Mouse (Mus musculus) liver, embryonic 11.5 days (tissue): Measurements from ENCODE around the gene Efl1. TPM values are rescaled to one million over a fixed set of nuclear protein-coding genes. Genes with fewer than 3 reads are reported as not detected.

Experiments used
- ATAC-seq: fragments of 200-750 bp; cut with Nextera tagmentation; replicated peaks from 2 replicates; pipeline ENCODE4 v1.8.0; 2017; ENCODE audit warnings: moderate number of reproducible peaks, mild to moderate bottlenecking, moderate TSS enrichment, moderate library complexity; ENCODE audit not compliant: low FRiP score
- DNase-seq: peaks from one replicate; pipeline ENCODE4 v3.0.0-alpha.2; 2017; ENCODE audit warnings: low spot score
- H3K27ac ChIP-seq: fragments of 300-500 bp; sonication (generic); 2 replicates; pipeline ENCODE4 v1.5.1; 2014; ENCODE audit warnings: mild to moderate bottlenecking, low read depth, low read length, control low read depth
- H3K27me3 ChIP-seq: fragments of 300-500 bp; sonication (generic); replicated peaks from 2 replicates; pipeline ENCODE4 v1.6.1; 2014; ENCODE audit warnings: low read length, mixed read lengths; ENCODE audit not compliant: control insufficient read depth, insufficient read depth
- H3K36me3 ChIP-seq: fragments of 300-500 bp; sonication (generic); 2 replicates; pipeline ENCODE4 v1.6.1; 2014; ENCODE audit warnings: mild to moderate bottlenecking, low read length, moderate library complexity, mixed read lengths; ENCODE audit not compliant: control insufficient read depth, insufficient read depth
- H3K4me1 ChIP-seq: fragments of 300-500 bp; sonication (generic); replicated peaks from 2 replicates; pipeline ENCODE4 v1.6.1; 2014; ENCODE audit warnings: low read length, mixed read lengths; ENCODE audit not compliant: control insufficient read depth, insufficient read depth
- H3K4me2 ChIP-seq: fragments of 300-500 bp; sonication (generic); 2 replicates; pipeline ENCODE4 v1.6.1; 2014; ENCODE audit warnings: mild to moderate bottlenecking, control low read depth, moderate library complexity
- H3K4me3 ChIP-seq: fragments of 300-500 bp; sonication (generic); 2 replicates; pipeline ENCODE4 v1.5.1; 2014; ENCODE audit warnings: low read depth, low read length, control low read depth
- H3K9ac ChIP-seq: fragments of 300-500 bp; sonication (generic); 2 replicates; pipeline ENCODE4 v1.6.1; 2014; ENCODE audit warnings: low read depth, low read length, control low read depth
- H3K9me3 ChIP-seq: fragments of 300-500 bp; sonication (generic); 2 replicates; pipeline ENCODE4 v1.6.1; 2016; ENCODE audit warnings: low read length, inconsistent platforms, mixed read lengths; ENCODE audit not compliant: control insufficient read depth
- WGBS: fragments of 180-500 bp; shearing (Covaris S2); extraction: QIAGEN DNeasy Blood & Tissue Kit; methylation state at CpG from one replicate; pipeline ENCODE4 v1.1.7; 2014; 5-methylcytosine and 5-hydroxymethylcytosine counted together
- polyA plus RNA-seq: library from polyadenylated mRNA; unstranded; fragments of >200 nt; fragmentation: Nextera tagmentation; extraction: Ambion mirVana; gene quantifications from 2 replicates; pipeline ENCODE4 v1.2.1, GENCODE M21; 2014

Gene Efl1
- polyA plus RNA-seq, 1 experiment from 2014 or later, result 20.9 TPM

DNA sequence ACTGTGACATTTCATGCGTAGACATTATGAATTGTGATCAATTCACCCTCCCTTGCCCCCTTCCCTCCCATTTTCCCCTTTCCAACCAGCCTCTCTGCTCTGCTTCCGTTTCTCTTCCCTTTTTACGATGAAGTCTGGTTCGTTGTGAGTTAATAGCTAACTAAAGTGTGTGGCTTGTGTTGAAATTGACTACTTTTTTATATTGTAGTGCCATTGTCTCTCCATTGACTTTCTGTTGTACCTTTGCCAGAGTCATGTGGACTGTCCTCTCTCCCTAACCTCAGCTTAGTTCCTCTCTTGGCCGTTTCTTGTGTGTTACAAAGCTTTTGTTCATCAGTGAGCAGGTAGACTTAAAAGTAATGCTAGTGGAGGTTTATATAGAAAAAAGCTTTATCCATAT, 27.6 kb downstream of the Efl1 start:
- no peak for ATAC-seq
- no peak for DNase-seq
- H3K27me3 ChIP-seq, result no peaks in the 10 kb centered on the region
- WGBS, result 85% methylated on average over 5 of the region's 5 CpGs
- H3K9me3 ChIP-seq, result no peaks in the 10 kb centered on the region
- H3K9ac ChIP-seq, result no peak overlapping the region
- H3K4me2 ChIP-seq, result no peak overlapping the region
- no peaks in the 10 kb centered on the region; the same call in 1 of the 2 replicates for H3K36me3 ChIP-seq
- H3K27ac ChIP-seq, result no peak overlapping the region
- no peak overlapping the region for H3K4me3 ChIP-seq
- H3K4me1 ChIP-seq, result no peaks in the 10 kb centered on the region

DNA sequence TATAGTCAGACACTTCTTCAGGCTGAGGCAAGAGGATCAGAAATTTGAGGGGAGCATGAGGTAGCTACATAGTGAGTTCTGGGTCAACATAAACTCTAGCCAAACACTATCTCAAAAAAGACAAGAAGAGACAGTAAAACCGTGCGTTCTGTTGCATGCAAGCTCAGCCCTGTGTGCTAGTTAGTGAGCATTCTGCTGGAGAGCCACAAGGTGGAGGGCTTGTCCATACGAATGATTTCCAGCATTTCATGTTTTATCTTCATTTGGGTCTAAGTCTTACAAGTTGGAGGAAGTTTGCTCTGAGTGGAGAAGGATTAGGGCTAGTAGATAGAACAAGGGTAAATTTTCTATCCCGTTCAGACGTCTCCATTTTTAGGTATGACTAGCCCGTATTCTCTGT, 28.4 kb downstream of the Efl1 start:
- Histone ChIP-seq H3K27me3 (no peaks in the 10 kb centered on the region), H3K4me2 (no peak overlapping the region), H3K9ac (no peak overlapping the region), H3K27ac (no peak overlapping the region), H3K9me3 (no peaks in the 10 kb centered on the region), H3K4me1 (no peaks in the 10 kb centered on the region), H3K4me3 (no peak overlapping the region), H3K36me3 (peaks cover 2% of the 10 kb centered on the region; the same call in 1 of the 2 replicates)
- no peak for ATAC-seq
- 83% methylated on average over 6 of the region's 6 CpGs for WGBS
- DNase-seq, result no peak

DNA sequence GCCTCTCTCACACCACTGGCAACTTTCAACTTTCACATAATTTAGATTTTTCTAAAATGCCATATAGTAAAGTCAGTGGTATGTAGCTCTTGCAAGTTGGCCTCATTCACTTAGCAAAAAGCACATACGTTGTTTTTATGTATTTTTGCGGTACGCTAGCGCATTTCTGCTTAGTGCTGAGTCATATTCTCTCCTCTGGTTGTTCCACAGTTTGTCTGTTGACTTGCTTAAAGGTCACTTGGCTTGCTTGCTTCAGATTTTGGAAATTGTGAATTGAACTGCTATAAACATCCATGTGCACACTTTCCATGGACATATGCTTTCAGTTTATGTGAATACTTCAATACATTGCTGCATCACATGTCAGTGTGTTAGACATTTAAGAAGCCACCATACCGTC, 31.5 kb downstream of the Efl1 start:
- Histone ChIP-seq H3K36me3 (peaks cover 8% of the 10 kb centered on the region; the same call in 1 of the 2 replicates), H3K9me3 (no peaks in the 10 kb centered on the region), H3K4me2 (no peak overlapping the region), H3K27ac (no peak overlapping the region), H3K4me3 (no peak overlapping the region), H3K9ac (no peak overlapping the region), H3K4me1 (no peaks in the 10 kb centered on the region), H3K27me3 (no peaks in the 10 kb centered on the region)
- 97% methylated on average over 5 of the region's 5 CpGs for WGBS
- DNase-seq, result no peak
- ATAC-seq, result no peak

GRCm38 (mm10) chr7:82688736-82689135, 40.3 kb downstream of the Efl1 start:
- H3K9me3 ChIP-seq, result no peaks in the 10 kb centered on the region

GRCm38 (mm10) chr7:82691021-82691738, 42.8 kb downstream of the Efl1 start:
- H3K4me2 ChIP-seq, result no peak overlapping the region
- H3K4me1 ChIP-seq, result 0 out of 2 replicates have a peak, but pooled peaks cover 3% of the 10 kb centered on the region
- DNase-seq (no peak), ATAC-seq (peak; percentile 70)
- peaks cover 18% of the 10 kb centered on the region for H3K36me3 ChIP-seq
- peak overlapping the region; percentile 25; the same call in 1 of the 2 replicates for H3K27ac ChIP-seq
- 48% methylated on average over 6 of the region's 6 CpGs for WGBS
- H3K9ac ChIP-seq, result no peak overlapping the region
- no peak overlapping the region for H3K4me3 ChIP-seq
- H3K27me3 ChIP-seq, result no peaks in the 10 kb centered on the region
- no peaks in the 10 kb centered on the region for H3K9me3 ChIP-seq

More at GRCm38 (mm10) chr7:82688736-82689135, 40.3 kb downstream of the Efl1 start:
- H3K27me3 ChIP-seq, result no peaks in the 10 kb centered on the region
- no peak overlapping the region for H3K4me3 ChIP-seq
- H3K27ac ChIP-seq, result no peak overlapping the region
- H3K4me1 ChIP-seq, result 0 out of 2 replicates have a peak, but pooled peaks cover 3% of the 10 kb centered on the region
- ATAC-seq (peak; percentile 43; the same call in 1 of the 2 replicates), DNase-seq (no peak)
- 44% methylated on average over 3 of the region's 3 CpGs for WGBS
- no peak overlapping the region for H3K9ac ChIP-seq
- H3K36me3 ChIP-seq, result peaks cover 20% of the 10 kb centered on the region
- H3K4me2 ChIP-seq, result no peak overlapping the region

DNA sequence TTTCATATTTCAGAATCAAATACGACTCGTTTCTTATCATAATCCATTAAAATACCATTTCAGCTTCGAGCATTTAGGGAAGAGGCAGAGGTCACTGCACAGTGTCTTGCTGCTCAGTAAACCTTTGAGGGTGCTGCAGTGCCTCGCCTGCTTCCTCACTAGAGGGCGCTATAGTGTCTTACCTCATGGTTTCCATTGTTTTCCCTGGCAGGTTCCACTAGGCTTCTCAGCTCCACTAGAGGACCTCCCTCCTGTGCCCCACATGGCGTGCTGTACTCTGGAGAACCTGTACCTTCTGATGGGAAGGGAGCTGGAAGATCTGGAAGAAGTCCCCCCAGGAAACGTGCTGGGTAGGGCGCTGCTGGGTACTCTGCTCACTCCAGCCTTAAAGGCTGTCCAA, 49.3 kb downstream of the Efl1 start:
- 66% methylated on average over 8 of the region's 8 CpGs for WGBS
- ATAC-seq (no peak), DNase-seq (no peak)
- Histone ChIP-seq H3K27ac (no peak overlapping the region), H3K4me3 (no peak overlapping the region), H3K4me1 (no peaks in the 10 kb centered on the region), H3K4me2 (no peak overlapping the region), H3K9ac (no peak overlapping the region), H3K36me3 (peaks cover 13% of the 10 kb centered on the region), H3K9me3 (no peaks in the 10 kb centered on the region), H3K27me3 (no peaks in the 10 kb centered on the region)

- Histone ChIP-seq H3K4me1 (no peaks in the 10 kb centered on the region), H3K27me3 (no peaks in the 10 kb centered on the region), H3K36me3 (peaks cover 2% of the 10 kb centered on the region), H3K4me2 (no peak overlapping the region), H3K27ac (no peak overlapping the region), H3K4me3 (no peak overlapping the region), H3K9me3 (no peaks in the 10 kb centered on the region), H3K9ac (no peak overlapping the region)
- DNase-seq (no peak), ATAC-seq (no peak)
- WGBS, result 73% methylated on average over 3 of the region's 3 CpGs
These were observed 50.6 kb downstream of the Efl1 start for GRCm38 (mm10) chr7:82698968-82699367.

DNA sequence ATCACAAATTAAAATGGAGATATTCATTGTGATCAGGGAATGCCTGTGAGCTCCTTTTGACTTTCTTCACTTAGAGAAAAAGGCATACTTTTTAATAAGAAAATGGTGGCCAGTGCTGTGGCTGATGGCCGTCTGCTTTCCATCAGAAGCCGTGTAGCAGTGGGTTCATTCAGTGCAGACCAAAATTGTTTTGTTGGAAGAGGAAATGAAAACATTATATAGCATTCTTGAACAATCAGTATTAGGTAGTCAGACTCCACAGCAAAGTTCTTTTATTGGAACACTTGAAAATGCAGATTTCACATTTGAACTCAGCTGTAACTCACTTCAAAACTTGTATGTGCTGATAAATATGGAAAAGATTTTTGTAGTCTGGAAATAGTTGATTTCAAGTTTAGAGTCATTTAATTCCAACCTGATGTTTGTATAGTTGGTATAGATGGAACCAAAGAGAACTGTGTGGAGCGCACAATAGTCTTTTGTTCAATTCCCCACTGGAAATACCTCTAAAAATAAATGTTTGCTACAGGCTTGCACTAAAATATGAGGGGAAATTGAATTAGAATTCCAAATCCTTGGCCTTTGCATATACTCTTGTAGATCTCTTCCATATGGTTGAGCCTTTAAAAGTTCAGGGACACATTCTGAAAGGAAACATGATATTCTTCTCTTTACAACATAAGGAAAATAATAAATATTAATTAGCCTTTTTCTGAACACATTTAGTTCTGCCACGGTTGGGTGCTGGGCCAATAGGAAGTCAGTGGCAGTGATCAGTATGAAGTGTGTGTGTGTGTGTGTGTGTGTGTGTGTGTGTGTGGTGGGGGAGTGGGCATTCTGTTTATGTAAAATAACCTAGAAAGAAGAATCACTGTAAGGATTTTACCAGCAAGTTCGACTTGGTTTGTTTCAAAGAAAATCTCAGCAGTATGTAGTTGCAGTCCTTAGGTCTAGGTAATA, 54.2 kb downstream of the Efl1 start:
- H3K27ac ChIP-seq, result no peak overlapping the region
- no peak overlapping the region for H3K9ac ChIP-seq
- H3K9me3 ChIP-seq, result no peaks in the 10 kb centered on the region
- H3K4me3 ChIP-seq, result no peak overlapping the region
- ATAC-seq, result no peak
- DNase-seq, result no peak
- no peak overlapping the region for H3K4me2 ChIP-seq
- no peaks in the 10 kb centered on the region for H3K27me3 ChIP-seq
- H3K36me3 ChIP-seq, result peaks cover 2% of the 10 kb centered on the region; the same call in 1 of the 2 replicates
- H3K4me1 ChIP-seq, result no peaks in the 10 kb centered on the region
- 88% methylated on average over 5 of the region's 5 CpGs for WGBS
